Mouse (Mus musculus) ovary, postnatal 10 days (tissue): ENCODE measurements around the gene Arhgef3.

Source experiments
- DNase-seq: peaks from one replicate; pipeline ENCODE4 v3.0.0; 2022; ENCODE audit warnings: low spot score

The Arhgef3 gene

DNA sequence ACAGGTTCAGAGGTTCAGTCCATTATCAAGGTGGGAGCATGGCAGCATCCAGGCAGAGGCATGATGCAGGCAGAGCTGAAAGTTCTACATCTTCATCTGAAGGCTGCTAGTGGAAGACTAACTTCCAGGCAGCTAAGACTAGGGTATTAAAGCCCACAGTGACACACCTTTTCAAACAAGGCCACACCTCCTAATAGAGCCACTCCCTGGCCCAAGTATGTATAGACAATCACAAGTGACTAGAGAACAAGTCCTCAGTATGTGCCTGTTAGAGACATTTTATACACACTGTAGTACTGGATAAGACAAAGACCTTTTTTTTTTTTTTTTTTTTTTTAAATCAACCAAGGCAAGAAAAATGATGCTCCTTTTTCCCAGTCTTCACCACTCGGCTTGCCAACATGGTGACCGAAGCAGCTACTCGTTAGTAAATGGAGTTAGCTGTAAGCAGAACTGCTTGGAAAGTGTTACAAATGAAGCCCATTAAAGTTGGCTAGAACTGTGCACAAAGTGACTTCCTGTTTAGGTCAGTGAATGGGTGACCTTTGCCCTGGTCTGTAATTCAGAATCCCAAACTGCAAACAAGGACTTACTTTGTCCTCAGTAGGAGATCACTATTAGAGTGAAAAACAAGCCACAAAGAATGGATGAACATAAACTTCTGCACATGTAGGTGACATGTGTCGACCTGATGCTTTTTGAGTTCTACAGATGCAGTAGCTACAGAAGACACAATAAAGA lies 229.7 kb downstream of the Arhgef3 start:
- no peak for DNase-seq

DNA sequence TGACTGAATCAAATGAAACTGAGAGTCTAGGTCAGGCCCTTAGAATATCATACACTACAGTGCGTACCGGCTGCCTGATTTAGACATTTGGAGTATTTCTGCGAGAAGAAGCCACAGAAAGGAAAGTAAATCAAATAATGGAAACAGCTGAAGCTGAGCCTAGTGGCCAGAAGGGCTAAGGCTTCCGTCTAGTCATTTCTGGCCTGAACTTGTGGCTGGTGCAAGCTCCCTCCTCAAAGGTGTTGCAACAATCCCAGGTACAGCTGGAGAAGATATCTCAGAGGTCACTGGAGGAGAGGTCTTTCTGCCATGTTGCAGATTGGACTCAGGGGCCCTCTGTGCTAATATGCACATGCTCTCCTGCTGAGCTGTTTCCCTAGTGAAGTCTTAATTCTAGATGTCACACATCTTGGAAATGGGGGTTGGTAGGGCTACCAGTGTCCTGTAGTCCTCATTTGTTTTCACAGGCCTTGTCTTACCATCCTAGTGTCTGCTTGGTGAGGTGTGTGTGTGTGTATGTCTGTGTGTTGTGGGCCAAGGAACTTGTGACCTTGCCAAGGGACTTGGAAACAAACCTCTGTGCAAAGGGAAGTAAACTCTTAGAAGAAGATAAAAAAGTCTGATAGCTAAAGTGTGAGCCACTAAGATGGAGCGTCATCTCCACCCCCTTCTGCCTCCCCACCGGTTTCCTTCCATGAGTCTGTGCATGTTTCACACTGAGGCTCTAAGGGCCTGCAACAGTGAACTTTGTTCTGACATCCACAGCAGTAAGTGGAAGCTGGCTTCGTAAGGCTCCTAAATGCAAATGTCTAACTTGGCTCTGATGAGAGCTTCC lies 230.6 kb downstream of the Arhgef3 start:
- no peak for DNase-seq

DNA sequence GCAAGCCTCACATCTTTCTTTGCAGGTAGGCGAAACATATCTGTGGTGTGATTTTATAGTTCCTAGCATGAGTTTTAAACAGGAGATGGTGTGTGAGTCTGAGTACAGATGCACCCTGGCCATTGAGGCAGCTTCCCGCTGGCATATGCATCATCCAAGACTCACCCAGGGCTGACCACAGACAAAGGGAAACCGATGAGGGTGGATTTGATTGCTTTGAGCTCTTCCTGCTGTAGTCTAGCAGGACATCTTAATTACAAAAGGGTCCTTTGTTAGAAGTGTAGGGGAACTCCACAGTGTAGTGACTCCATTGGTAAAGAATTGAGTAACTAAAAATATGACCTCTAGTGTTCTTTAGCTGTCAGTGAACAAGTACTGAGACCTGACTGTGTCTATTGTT lies 232.5 kb downstream of the Arhgef3 start:
- no peak for DNase-seq

DNA sequence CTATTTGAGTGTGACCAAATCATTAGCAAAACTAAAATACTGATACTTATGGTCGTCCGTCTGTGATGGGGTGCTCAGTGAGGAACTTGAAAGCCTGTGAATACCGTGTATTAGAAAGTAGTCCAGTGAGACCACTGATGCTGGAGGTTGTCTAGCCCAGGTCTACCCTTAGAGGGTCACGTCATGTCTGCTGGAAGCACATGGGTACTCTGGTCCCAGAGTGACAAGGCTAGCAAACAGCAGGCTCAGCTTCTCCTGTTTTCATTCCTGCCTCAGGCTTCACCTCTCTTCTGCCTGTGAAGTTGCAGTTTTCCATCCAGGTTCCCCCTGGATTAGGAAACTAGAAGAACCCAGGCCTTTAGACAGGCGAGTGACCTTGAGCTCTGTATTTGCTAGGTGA lies 233.0 kb downstream of the Arhgef3 start:
- DNase-seq = no peak

DNA sequence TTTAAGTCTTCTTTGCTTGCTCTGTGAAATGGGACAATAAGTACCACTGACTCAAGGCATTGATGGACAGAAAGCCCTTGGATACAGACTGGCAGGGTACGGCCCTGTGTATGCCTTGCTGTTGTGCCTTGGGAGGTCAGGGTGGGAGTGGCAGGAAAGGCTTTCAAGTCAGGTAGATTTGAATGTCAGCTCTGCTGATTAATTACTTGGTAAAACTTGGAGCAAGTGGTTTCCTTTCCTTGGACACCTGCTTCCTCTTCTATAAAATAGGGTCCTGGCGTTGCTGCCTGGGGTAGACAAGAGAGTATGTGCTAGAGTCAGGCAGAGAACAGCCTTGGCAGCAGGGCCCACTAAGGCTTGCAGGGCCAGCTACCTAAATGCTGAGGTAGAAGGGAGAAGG lies 233.4 kb downstream of the Arhgef3 start:
- DNase-seq = no peak

DNA sequence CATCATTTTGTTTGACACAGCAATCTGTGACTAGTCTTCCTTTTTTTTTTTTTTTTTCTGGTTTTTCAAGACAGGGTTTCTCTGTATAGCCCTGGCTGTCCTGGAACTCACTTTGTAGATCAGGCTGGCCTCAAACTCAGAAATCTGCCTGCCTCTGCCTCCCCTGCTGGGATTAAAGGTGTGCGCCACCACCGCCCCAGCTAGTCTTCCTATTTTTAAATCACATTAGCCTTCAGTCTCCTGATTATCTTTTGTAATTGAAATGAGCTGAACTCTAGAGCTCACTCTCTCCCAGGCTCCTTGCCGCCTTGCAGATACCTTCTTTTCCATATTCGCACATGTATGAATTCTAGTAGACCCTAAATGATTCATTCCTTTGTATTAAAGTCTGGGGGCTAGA lies 234.0 kb downstream of the Arhgef3 start:
- no peak for DNase-seq

DNA sequence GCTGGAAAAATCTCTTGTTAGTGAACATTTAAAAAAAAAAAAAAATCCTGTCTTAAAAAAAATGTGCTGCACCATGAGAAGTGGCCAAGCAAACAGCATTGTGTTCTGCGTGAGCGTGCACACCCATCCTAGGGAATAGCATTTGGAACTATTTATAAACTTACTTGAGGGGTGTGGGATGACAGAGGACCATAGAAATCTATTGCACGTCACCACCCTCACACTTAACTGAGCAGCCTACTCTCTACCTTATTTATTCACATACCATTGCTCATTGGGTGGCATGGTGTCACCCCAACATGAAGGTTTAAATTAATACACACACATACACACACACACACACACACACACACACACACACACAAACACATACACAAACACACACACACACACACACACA lies 234.4 kb downstream of the Arhgef3 start:
- DNase-seq = no peak

DNA sequence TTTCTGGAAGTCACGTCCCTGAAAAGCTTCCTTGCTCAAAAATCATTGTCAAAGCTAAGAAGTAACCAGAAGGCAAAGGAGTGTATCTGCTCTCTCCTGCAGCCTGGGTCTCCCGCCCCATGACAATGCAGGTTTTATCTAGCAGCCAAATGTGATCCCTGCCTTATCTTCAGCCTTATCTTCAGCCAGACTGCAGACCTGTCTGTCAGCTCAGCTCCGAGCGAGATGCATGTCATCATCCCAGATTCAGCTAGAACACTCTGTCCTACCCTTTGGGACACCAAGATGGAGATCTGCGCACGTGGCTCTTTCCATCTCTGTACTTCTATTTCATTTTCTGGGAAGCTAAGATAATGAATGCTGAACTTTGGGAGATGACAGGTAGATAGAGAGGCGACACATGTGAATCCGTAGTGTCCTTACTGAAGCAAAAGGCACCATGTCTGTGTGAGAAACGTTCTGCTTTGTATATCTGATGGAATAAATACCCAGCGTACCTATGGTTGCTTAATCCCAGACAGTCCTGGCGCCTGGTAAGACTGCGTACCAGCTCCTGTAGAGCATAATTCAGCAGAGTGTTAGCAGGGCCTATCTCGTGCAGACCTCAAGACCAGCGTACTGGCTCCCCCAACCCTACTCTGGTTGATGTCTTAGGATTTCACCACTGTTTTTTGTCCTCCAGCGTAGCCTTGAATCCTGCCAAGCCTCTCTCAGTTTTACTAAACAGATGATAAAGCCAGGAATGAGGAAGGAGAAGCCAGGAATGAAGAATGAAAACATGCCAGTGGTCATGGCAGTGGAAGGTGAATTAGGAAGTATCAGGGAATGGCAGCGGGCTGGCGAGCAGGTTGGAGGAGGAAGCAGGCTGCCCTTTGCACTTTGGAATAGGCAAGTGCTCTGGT lies 235.4 kb downstream of the Arhgef3 start:
- DNase-seq = no peak

DNA sequence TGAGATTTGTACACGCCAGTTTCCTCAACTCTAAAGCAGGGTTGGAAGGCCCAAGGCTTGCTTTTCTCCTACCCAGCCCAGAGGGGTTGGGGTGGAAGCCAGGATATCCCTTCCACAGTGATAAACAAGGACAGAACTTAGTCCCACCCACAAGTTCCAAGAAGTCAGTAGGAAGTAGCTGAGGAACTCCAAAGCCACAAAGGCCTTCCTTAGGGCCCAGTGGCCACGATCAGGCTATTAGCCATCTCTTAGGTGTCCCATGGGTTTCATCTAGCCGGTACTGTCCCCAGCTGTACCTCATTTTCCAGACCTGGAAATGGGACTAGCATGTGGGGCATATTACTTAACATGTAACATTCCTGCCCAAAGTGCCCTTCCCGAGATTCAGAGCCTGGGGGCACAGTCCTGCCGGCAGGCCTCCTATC lies 236.4 kb downstream of the Arhgef3 start:
- DNase-seq = no peak

DNA sequence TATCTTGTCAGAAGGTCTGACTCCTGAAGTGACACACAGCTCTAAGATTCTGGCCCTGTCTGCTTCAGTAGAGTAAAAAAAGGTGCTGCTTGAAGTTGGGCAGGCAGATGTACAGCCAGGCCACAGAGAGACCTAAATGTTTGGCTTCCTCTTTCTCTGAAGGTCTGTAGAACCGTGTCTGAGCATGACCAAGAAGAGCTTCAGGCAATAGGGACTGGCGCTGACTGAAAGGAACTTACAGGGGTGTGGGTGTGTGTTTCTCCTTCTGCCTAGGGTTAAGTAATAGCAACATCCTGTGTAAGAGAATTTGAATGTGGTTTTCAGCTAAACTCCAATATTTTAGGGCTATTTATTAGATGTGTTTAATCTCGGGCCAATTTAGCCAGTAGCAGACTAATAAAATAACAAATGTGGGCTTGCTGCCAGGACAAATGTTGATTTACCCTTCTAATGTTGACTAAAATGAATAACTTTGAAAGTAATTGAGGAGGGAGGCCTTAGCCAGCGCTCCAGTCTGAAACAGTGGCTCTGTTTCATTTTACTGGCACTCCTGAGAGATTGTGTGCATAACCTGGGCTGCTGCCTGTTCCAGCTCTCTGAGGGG lies 236.9 kb downstream of the Arhgef3 start:
- DNase-seq = no peak

DNA sequence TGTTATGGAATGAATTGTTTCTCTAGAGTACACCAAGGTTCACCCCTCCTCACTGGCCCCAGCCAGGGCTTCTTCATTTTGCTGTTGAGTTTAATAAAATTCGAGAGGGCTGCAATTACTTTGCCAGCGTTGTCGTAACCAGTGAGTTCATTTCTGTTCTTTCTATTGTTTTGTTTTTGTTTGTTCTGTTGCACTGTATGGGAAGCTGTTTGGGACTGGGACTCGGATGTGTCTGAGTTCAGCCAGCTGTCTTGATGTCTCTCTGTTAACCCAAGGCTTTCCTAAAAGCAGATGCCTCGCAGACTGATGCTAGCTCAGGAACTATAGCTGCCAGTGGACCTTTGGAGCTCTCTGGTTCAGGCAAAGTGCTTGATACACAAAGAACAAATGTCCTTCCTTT lies 237.8 kb downstream of the Arhgef3 start:
- no peak for DNase-seq

DNA sequence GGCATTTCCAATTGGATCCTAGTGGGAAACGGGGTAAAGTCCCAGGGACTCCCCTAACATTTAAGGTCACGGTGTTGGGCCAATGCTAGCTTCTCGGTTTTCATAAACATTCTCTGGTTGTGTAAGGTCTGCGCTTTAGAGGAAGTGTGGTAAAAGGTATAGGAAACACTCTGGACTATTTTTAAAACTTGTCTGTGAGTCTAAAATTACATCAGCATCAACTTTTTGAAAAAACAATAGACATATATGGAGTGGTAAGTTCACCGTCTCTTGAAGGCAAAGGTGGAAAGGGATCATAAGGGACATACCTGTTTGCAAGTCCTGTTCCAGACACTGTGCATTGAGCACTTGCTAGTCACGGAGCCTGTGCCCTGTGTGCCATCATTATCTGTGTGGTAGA lies 240.5 kb downstream of the Arhgef3 start:
- DNase-seq = no peak

DNA sequence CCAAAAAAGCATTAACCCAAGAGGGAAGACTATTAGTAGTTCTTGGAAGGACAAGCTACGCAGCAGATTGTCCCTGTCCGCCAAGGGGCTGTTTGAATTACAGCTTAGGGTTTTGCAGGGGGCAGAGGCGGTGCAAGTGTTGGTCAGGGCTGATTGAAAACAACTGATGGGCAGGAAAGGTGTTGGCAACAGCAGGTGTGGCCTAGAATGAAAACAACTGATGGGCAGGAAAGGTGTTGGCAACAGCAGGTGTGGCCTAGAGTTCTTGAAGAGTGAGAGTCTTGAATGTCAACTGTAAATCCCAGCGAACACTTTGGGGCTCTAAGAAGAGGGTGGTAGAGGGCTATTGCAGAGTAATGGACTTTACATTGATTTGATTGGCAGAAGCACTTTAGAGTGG lies 241.2 kb downstream of the Arhgef3 start:
- no peak for DNase-seq

DNA sequence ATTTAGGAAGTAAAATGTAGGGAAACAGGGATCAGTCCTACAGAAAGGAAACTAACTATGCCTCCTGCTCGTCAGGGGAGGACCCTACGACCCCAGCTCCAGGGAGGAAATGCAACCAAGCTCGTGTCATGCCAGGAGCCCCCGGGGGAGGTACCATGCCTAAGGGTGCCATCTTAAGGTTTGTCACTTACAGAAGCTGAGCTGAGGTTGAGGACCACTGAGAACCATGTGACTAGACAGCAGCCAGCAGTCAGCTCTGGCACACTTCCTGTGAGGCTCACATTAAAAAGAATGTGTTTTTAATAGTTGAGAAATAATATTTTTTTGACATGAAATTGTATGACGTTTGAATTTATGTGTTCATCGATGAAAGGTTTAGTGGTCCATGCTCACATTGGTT lies 242.4 kb downstream of the Arhgef3 start:
- DNase-seq = no peak

DNA sequence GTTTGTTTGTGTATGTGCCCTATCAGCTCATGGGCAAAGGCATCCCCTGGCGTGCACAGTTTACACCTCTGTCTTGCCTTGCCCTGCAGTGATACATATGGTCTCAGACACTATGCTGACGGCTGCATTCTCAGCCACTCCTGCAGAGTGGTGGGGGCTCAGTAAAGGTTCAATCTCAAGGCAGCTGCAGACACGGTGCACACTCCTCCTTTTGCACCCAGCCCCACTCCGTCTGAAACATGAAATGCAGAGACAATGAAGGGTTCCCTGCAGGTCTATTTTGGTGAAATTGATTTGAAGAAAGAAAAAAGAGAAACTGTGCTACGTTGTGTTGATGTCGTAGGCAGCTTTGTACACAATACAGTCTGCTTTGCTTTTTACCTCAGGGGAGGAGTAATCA lies 243.5 kb downstream of the Arhgef3 start:
- no peak for DNase-seq

DNA sequence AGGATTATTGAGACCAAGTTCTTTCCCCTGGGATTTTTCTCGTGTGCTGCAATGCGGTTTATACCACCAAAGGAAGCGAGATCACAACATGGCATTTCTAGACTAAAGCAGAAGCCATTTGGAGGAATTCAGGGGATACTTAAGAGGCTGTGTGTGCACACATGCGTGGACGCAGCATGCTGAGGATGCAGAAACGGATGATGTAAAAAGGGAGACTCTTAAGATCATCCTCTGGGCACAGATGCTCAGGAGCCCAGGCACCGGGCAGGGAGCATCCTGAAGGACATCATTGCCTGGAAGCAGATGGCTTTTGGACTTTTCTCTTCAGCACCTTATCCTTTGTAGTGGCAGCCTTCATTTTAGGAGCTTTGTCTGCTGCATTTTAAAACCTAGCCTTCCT lies 246.2 kb downstream of the Arhgef3 start:
- no peak for DNase-seq

DNA sequence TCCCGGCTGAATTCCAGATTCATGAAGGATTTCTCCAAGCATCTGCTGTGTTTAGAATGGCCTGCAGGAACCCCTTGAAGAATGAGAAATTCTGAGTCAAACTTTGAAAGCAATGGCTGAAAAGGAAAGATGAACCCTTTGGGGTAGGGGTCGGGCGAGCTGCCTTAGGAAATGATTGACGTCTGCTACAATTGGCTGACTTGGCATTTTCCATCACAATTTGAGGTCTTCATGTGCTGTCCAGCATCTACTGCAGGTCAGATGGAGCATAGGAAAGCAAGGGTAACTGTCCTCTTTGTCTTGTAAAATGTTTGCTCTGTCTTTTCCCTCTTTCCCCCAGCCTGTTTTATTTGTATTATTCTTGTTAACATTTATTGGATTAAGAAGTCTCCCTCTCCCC lies 246.8 kb downstream of the Arhgef3 start:
- no peak for DNase-seq

DNA sequence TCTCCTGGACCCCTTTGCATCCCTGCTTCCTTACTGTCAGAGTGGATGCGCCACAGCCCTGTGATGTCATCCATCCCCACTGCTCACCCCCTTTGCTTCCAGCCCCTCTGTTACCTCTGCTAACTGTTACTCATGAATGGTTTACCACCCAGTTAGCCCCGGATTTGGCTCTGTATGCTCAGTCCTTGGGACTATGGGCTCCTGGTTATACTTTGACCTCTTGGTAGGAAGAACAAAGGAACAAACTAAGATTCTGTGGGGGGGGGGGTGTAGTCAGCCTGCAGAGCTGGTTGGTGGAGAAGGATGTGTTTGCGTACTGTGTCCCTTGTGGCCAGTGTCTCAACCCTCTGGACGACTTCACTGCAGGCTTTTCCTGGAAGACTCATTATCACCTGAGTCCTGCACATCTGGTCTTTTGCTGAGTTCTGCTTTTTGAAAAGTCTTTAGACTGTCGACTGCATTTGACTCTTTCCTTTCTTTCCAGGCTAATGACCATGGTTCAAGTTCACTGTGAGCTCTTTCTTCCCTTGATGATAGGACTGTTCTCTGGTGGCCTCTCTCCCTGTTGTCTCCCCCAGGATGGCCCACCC lies 250.1 kb downstream of the Arhgef3 start:
- no peak for DNase-seq

DNA sequence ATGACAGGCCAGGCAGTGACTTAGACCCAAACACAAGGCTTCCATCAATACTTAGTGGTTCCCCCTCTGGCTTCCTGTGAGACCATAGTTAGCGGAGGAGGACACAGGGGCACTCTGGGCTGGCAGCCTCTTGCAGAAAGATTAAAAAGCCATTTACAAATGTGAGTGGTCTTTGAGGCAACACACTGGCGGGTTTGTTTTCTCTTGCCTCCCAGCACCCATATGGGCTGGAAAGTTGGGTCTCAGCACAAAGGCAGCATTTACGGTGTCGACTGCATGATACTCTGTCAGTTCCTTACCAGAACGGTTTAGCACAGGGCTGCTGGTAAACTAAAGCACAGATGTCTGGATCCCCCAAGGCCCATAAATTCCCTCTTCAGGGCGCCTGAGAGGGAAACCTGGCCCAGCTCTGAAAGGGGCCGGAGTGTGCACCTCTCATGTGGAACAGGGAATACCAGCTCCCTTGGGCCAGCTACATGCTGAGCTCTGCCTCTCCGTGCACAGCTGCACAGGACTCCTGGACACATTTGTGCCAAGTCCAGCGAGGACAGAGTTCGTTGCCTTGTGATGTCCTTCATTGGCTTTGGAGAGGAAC lies 252.5 kb downstream of the Arhgef3 start:
- no peak for DNase-seq

DNA sequence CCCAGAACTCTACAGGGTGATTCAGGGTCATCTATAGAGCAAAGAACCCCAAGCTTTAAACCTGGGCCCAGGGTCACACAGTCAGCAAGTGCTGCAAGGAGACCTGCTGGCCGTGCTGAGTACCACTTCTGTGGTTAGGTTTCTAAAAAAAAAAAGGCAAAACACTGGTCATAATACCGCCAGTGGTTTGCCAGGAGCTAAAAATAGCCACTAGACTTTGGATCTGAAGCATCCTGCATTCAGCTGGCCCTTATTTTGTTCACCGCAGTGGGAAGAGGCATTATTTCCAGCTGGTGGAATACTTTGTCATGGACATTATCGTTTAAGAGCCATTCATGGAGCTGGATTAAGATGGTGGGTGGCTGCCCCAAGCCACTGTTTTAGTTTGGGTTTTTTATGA lies 253.9 kb downstream of the Arhgef3 start:
- DNase-seq = no peak

DNA sequence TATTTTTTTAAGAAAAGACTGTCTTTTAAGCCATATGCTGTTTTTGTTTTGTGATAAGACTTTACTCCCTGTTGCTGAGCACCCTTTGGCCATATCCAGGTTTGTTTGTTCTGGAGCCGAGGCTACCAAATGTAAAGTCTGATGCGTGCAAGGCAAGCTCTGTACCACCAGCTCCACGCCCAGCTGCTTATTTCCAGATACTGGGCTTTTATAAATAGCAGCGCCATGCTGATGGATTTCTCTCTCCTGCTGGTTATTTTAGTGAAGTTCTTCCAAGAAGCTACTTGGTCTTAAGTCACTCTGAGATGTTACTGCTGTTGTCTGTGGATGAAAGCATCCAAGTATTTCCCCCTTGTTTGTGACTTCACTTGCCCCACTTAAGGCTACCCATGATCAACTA lies 254.8 kb downstream of the Arhgef3 start:
- no peak for DNase-seq
